Mouse (Mus musculus) gastrocnemius, postnatal 4 days (tissue): ENCODE measurements around the gene Ahcyl2. TPM values are rescaled to one million over a fixed set of nuclear protein-coding genes. Genes with fewer than 3 reads are reported as not detected.
"Not testable (repeated sequence)": the region's sequence is repeated elsewhere in the genome, so short reads cannot be mapped to it uniquely, and the experiment has no call there.

ENCODE experiments used
- DNase-seq, 2 experiments: peaks; one replicate each; pipeline ENCODE4 v3.0.0; 2021 to 2022; ENCODE audit warnings: low spot score in 2 of 2, mixed read lengths in 2 of 2
- total RNA-seq, 2 experiments: library from RNA; stranded (reverse); gene quantifications; 2 replicates each; pipeline ENCODE4 v1.2.3; 2021

Gene Ahcyl2
- total RNA-seq, 2 experiments from 2014 or later, result 15.2 to 18.4 TPM

GRCm38 (mm10) chr6:29814616-29815015 is 46.8 kb downstream of the Ahcyl2 start:
- DNase-seq, result no peak

GRCm38 (mm10) chr6:29815060-29815459 is 47.2 kb downstream of the Ahcyl2 start:
- DNase-seq, result no peak

- no peak for DNase-seq
Observed at GRCm38 (mm10) chr6:29815634-29816033, 47.8 kb downstream of the Ahcyl2 start.

GRCm38 (mm10) chr6:29816371-29816770 is 48.6 kb downstream of the Ahcyl2 start:
- DNase-seq, result not testable (repeated sequence)

- DNase-seq, result no peak
Observed at GRCm38 (mm10) chr6:29819309-29819708, 51.5 kb downstream of the Ahcyl2 start.

GRCm38 (mm10) chr6:29820314-29820713 is 52.5 kb downstream of the Ahcyl2 start:
- no peak for DNase-seq

GRCm38 (mm10) chr6:29820926-29821325 is 53.1 kb downstream of the Ahcyl2 start:
- no peak for DNase-seq

- no peak for DNase-seq
Observed at GRCm38 (mm10) chr6:29821770-29822169, 54.0 kb downstream of the Ahcyl2 start.

GRCm38 (mm10) chr6:29825302-29825701 is 57.5 kb downstream of the Ahcyl2 start:
- DNase-seq, result no peak

GRCm38 (mm10) chr6:29827291-29828242 is 59.8 kb downstream of the Ahcyl2 start:
- no peak for DNase-seq

- DNase-seq, result no peak
Observed at GRCm38 (mm10) chr6:29828574-29829234, 60.9 kb downstream of the Ahcyl2 start.

GRCm38 (mm10) chr6:29832356-29832755 is 64.5 kb downstream of the Ahcyl2 start:
- DNase-seq, result no peak

GRCm38 (mm10) chr6:29833117-29833516 is 65.3 kb downstream of the Ahcyl2 start:
- no peak for DNase-seq

GRCm38 (mm10) chr6:29833568-29834255 is 65.9 kb downstream of the Ahcyl2 start:
- no peak for DNase-seq

GRCm38 (mm10) chr6:29835543-29836177 is 67.8 kb downstream of the Ahcyl2 start:
- DNase-seq, result no peak

- no peak for DNase-seq
Observed at GRCm38 (mm10) chr6:29837579-29837978, 69.8 kb downstream of the Ahcyl2 start.

GRCm38 (mm10) chr6:29838531-29838930 is 70.7 kb downstream of the Ahcyl2 start:
- DNase-seq, result no peak

GRCm38 (mm10) chr6:29840008-29840407 is 72.2 kb downstream of the Ahcyl2 start:
- no peak for DNase-seq

- no peak for DNase-seq
Observed at GRCm38 (mm10) chr6:29841461-29841860, 73.7 kb downstream of the Ahcyl2 start.

GRCm38 (mm10) chr6:29847643-29848166 is 79.9 kb downstream of the Ahcyl2 start:
- DNase-seq, result no peak

GRCm38 (mm10) chr6:29848808-29849207 is 81.0 kb downstream of the Ahcyl2 start:
- DNase-seq, result no peak
